ENCODE assay signal across 15 mouse cellular contexts in genomic region chr4:75359496-75359895, GRCm38 (mm10).
DNase-seq lines count a peak whose midpoint lies in the region.
"Had no signal": no experiment of that assay in that cellular context is flagged by ENCODE, and none has a peak within 500 bp of the region (broad histone marks: within the 10 kb centered on the region; RNA-seq: fewer than 3 reads in every experiment).

No protein-coding gene starts in this region.

- intact Hi-C loops in heart, postnatal 10 days (cut with DNase I) = no loop called here

- DNase-seq in heart, postnatal 10 days = peak; percentile 3 to 7
- no peak for DNase-seq in heart, adult 11 months
- peak; percentile 15 to 21 for DNase-seq in right cerebral cortex, postnatal 10 days (ENCODE audit: low spot score in 2 of 2)
- DNase-seq in right cerebral cortex, postnatal 36 days (ENCODE audit: low spot score in 2 of 2) = no peak
- peak; percentile 31 to 34 for DNase-seq in cerebellum, postnatal 10 days
- no peak for DNase-seq in testis, postnatal 14 days (ENCODE audit: low spot score)
- DNase-seq in adrenal gland, adult 2 months = no peak
- DNase-seq in thymus, postnatal 4 days = no peak
- DNase-seq: B cell, adult 2 months; gastrocnemius, postnatal 25 days; heart, postnatal 36 days; kidney, adult 2 months; kidney, postnatal 4 days; spleen, adult 18-20 months; thymus, postnatal 36 days had no signal

Comparison
In these comparisons a context has a peak if more than half of its experiments do, and no peak if none do; other contexts are left out.
1. DNase-seq: peak in heart, postnatal 10 days (2 of 2), right cerebral cortex, postnatal 10 days (2 of 2) and cerebellum, postnatal 10 days (2 of 2); none in heart, adult 11 months (single experiment), right cerebral cortex, postnatal 36 days (0 of 2), testis, postnatal 14 days (single experiment), adrenal gland, adult 2 months (single experiment) and thymus, postnatal 4 days (single experiment).